Mouse (Mus musculus): ENCODE data around the gene Lmcd1.
"Not testable (repeated sequence)": the region's sequence is repeated elsewhere in the genome, so short reads cannot be mapped to it uniquely, and the experiment has no call there.

Gene Lmcd1

DNA sequence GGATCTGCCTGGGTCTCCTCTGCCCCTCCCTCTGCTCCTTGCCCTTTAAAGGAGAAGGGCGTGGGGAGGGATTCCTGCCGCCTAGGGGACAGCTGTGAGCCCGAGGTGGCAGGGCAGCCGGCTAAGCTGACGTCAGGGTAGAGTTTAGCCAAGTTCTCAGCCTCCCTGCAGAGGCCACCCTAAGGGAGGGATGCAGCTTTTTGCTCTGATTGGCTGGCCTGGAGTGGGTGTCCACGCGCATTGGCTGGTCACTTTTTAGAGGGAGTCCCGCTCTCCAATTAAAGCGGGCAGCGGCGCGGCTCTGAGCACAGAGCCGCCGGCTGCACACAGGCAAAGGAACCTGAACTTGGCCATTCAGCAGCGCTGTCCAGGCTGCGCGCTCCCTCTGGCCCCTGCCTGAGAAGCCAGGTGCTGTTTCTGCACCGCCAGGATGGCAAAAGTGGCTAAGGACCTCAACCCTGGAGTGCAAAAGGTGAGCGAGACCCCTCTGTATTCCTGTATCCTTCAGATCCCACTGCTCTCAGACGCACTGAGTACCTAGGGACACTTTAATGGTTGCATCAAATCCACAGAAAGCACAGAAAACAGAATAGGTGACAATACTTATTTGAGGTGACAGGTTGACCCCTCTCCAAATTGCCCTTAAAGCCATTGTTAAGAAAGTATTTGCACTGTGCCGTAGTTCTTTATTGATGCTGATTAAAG is at the start of gene Lmcd1:
Gene Lmcd1 (plus strand): TSS at position 258 of the 705 bp plus-strand sequence.
- DNase-seq (ENCODE audit: low read depth, low spot score) = peak; percentile 77

DNA sequence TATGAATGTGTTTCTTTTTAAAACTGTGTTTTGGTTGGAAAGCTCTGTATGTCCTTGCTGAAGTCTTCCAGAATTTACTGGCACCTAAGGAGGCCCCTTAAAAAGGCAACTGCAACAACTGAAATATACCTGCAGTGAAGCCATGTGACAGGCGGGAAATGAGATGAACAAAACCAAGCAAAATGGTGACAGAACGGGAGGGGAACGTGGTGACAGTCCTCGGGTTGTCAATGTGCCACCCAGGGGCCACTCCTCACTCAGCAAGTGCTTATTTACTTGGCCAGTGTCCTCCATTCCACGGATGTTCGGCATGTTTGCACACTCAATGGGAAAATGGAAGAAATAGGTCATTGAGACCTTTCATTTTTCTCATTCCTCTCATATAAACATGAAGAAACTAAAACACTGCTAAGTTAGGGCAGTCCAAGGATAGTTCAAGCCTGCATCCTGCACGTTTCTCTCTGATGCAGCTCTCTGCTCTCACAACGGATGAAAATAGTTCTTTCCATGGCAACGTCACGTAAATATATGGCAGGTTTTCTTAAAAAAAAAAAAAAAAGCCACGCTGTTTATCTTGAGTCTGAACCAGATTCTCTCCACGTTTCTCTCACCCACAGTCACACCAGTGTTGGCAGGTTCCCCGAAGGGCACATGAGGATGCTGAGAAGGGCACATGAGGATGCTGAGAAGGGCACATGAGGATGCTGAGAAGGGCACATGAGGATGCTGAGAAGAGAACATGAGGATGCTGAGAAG is 49.5 kb upstream of the Lmcd1 start:
- DNase-seq (ENCODE audit: low read depth, low spot score) = no peak

DNA sequence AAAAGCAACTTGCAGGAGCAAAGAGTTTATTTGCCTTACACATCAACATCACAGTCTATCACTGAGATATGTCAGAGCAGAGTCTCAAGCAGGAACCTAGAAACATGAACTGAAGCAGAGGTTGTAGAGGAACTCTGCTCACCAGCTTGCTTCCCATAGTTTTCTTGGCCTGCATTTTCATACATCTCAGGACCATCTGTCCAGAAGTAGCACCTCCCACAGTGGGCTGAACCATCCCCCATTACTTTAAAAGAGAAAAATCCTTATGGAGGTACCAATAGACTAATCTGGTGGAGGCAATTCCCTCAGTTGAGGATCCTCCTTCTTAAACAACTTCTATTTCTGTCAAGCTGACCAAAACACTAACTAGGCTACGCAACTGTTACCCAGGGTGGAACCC is 36.8 kb upstream of the Lmcd1 start:
- DNase-seq (ENCODE audit: low read depth, low spot score) = no peak

DNA sequence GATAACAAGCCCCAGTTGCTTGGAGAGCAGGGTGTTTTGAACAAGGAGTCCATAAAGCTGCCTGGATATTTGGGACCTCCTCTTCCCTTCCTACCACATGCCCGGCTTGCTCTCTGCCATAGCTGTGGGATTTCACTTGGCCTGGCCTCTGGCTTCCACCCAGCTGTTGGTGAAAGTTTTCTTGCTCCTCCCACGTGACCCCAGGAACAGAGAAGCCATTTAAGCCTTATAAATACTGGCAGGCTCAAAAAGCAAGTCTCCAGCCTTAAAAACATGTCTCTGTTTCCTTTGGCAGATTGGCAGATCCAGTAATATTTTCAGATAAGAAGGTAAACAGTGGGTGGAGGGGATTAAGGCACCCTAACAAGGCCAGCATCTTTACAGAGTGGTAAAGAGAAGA is 31.3 kb upstream of the Lmcd1 start:
- no peak for DNase-seq (ENCODE audit: low read depth, low spot score)

DNA sequence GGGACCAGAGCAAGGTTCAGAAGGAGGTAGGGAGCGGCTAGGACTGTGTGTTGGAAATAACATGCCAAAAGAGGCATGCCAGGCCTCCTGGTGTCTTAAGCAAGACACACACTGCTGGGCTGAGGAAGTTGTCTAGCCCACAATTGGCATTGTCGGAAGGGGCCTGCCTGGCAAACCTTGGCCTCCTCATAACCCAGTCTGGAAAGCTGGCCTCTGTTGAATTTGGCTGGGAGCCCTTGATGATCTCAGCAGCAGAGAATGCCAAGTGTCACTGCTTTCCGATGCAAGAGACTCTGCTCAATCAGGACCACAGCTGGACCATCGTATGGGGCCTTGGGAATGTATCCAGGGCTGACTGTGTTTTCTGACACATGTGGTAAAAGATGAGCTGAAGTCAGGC is 27.9 kb upstream of the Lmcd1 start:
- no peak for DNase-seq (ENCODE audit: low read depth, low spot score)

DNA sequence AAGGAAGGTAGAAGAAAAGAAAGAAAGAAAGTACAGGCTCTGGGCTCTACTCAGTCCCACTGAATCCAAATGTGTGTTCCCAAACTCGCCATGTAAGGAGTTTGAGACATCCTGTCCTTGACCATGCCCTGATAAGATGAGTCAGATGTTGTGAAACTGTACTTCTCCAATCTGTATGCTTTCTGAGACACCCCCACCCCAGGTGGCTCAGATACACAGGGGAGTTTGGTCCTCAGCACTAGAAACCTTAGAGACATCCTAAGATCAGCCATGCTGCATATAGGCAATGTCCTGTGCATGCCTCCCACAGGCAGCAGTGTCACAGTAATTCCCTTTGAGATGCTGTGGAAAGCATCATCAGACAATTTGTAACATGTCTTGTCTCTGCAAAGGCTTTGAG is 26.9 kb upstream of the Lmcd1 start:
- no peak for DNase-seq (ENCODE audit: low read depth, low spot score)

DNA sequence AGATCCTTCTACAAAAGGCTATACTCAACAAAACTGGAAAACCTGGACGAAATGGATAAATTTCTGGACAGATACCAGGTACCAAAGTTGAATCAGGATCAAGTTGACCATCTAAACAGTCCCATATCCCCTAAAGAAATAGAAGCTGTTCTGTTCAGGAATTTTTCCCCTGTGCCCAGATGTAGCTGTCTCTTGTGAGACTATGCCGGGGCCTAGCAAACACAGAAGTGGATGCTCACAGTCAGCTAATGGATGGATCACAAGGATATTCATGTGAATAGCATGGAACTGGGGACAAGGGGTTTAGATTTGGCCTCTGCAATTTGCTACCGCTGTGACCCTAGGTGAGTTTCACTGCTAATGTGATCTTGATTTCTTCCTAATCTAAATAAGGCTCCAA is 19.6 kb upstream of the Lmcd1 start:
- not testable (repeated sequence) for DNase-seq (ENCODE audit: low read depth, low spot score)

DNA sequence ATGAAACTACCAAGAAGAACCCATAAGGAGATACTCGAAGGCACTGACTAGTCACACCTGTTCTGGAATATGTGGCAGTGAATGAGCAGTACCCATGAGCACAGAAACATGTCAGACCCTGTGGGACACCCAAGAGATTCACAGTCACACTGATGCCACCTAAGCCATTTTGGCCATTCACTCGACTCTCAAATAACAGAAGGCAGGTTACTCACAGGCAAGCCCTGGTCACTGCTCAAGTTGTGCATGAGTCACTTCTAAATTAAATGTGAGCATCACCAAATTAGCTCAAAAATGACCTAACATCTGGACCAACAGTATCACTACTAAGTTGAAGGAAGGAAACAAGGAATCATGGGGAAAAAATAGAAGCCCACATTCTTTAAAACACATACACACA is 18.6 kb upstream of the Lmcd1 start:
- no peak for DNase-seq (ENCODE audit: low read depth, low spot score)

DNA sequence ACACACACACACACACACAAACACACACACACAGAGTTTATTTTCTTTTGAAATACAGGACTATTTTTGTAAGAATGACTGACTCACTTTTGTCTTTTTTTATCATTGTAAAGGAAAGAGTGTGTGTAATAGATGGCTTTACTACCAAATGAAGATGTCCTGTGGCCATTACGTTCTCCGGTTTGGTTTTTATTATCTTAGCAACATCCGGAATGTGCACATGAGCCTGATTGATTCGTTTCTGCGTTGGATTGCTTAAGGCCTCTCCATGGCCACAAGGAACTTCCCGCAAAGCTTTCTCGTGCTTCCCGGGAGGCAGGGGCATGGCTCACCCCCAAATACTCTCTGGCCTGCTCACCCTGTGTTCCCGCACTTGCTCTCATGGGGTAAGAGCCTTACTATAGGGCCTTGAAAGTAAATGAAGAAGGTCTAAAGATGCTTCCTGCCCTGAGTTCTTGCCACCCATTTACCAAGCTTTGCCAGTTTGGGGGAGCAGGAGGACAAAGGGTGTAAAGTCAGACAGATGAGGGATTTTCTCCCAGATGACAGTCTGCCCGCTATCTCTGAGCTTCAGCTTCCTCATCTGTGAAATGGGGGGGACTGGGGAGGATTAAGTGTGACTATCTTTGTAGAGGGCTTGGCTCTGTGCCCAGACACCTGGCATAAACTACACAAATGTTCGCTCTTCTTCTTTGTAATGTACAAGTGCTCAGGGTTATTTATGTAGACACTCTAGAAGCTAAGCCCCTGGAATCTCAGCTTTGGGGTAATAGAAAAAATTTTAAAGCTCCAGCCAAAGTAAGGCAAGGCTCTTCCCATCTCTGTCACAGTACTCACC is 18.0 kb upstream of the Lmcd1 start:
- DNase-seq (ENCODE audit: low read depth, low spot score) = no peak

DNA sequence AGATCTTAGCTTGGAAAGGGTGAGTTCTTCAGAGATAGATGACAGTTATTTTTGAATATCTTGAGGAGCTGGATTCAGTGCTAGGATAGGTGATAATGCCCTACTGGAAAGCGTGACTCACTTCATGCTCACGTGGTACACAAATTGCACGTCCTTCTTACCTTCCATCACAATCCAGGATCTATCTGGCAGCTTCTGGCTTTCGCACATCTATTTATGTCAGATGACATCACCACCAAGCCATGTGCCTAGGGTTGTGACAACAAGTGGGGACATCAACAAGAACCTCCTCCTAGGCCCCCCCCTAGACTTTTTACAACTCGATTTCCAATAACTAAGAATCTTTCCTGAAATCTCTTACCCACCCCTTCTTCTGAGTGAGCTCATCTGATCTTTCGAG is 17.0 kb upstream of the Lmcd1 start:
- DNase-seq (ENCODE audit: low read depth, low spot score) = no peak

DNA sequence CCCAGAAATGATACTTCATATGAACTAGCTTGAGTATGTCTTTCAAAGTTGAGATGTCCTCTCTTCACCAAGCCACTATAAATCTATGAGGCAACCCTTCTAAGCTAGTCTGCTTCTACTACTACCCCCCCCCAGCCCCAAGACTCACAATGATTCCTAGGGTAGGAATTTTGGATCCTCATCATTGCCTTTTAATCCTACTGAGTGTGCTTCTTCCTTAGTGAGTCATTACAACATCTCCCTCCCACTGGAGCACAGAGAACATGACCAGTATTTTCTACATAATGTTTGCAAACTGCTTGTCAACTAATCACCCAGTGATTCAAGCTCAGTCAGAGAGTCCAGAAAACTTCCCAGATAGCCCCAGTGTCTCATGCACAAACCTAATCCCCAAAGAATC is 12.5 kb upstream of the Lmcd1 start:
- no peak for DNase-seq (ENCODE audit: low read depth, low spot score)

DNA sequence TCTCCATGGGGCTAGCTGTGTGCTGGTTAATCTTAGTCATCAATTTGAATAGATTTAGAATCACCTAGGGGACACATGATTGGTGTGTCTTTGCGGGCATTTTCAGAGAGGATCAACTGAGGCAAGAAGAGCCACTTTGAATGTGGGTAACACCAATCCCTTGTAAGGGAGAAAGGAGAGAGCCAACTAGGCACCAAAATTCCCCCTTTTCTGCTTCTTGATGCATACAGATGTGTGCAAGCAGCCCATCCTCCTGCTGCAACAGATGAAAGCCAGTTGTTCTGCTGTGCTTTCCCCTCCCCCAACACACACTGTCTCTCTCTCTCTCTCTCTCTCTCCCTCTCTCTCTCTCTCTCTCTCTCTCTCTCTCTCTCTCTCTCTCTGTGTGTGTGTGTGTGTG is 9.2 kb upstream of the Lmcd1 start:
- DNase-seq (ENCODE audit: low read depth, low spot score) = no peak

DNA sequence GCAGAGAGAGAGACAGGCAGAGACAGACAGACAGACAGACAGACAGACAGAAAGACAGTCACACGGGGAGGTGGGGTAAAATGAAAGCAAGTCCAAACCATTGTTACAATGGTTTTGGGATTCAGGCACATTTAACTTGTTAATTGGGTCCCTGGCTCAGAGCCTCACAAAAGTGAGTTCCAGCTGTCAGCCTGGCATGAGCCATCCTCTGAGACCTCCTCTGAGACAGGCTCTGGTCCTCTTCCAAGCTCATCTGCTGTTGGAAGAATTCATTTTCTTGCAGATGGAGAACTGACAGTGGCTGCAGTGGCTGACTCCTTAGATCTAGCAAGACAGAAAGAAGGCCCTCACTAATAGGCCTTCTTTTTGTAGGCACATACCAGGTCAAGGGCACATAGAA is 6.9 kb upstream of the Lmcd1 start:
- no peak for DNase-seq (ENCODE audit: low read depth, low spot score)

DNA sequence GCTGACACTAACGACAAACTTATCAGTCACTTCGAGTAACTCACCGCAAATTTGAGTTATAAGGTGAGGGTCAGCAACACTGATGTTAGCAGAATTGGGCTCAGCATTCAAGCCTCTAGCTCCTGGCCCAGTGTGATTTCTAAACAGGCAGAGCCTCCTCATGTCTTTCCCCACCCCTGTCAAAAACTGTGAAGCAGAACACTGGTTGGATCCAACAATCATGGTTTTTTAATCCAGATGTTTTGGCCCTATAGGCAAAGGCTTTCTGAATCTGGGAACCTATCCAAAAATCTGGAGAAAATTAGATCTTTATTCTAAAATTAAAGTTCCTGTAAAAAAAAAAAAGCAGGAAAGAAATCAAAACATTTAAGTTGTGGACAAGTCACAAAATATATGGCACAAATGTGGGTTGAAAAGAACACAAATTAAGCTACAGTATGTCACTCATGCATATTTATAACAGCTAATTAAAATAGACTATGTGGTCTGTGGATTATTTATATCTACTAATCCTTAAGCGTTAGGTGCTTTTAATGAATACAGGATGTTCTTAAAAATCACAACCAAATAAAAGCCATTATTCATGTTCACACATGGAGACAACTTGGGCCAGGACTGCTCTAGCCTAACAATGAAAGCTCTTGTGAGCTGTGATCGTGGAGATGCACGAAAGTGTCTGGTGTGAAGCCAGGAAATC is 5.7 kb upstream of the Lmcd1 start:
- no peak for DNase-seq (ENCODE audit: low read depth, low spot score)

DNA sequence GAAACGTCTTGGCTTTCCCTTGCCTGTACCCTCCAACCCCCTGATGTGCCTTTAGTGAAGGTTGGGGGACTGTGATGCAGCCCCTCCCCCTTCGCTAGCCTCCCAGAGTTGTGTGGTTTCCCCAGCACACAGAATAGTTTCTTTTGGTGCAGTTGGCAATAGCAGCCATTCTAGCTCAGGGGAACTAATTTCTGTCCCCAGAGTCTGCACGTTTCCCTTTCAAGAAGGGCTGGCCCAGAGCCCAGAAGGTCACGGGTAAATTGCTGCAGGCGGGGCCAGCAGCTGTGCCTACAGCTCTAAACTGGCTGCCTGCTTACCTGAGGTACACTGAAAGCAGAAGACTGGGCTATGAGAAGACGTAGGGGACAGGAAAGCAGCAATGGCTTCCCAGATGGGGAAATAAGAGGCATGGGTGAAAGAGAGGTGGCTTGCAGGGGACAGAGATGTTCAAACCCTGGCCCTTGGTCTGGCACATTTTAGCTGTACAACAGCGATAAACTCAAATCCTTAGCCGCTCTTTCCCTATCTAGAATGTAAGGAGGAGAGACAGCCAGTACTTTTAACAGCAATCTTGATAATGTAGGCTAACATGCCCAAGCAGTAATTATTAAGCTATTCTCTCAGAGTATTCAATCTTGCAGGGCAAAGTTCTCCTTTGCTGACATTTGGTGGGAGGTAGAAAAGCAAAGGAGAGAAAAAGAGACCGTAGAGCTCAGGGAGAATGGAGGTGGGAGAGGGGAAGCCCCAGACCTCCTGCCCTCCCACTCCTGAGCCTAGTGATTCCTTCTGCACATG is 900 bp downstream of the Lmcd1 start:
- DNase-seq (ENCODE audit: low read depth, low spot score) = no peak

DNA sequence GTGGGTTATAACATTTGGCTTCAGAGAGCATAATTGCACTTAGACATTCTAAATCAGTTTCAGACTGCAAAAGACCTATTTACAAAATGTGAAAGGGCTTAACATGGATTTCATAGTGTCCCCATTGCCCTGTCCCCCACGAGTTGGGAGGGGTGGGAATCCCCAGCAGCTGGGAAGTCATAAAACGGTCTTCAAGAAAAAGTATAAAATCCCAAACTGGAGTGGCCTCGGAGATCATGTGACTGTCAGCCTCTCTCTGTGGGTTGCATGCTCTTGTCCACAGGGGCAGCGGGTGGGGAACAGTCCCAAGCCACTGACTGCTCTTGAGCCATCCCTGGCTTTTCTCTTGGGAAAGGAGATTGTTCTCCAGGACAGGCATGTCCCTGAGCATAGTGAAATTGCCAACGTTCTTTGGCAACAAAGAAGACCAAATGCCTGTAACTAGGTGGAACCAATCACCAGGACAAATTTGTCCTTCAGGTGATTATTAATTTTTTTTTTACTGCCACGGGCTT is 2.2 kb downstream of the Lmcd1 start:
- DNase-seq (ENCODE audit: low read depth, low spot score) = no peak

DNA sequence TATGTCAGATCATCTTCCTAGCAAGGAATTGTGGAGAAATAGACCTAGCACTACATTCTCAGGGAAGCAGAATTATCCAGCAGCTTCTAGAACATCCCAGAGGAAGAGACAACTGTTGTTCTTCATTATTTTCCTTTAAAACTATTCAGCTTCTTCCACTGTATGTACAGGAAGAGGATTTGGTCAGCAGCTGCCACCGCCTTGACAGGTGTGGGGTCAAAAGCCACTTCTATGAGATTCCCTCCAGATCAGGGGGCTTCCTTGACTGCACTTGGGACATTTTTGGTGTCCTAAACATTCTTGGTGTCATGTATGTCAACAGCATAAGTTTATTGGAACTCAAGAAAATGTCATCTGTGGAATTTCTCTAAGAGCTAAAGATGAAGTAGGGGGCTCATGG is 5.2 kb downstream of the Lmcd1 start:
- DNase-seq (ENCODE audit: low read depth, low spot score) = no peak

DNA sequence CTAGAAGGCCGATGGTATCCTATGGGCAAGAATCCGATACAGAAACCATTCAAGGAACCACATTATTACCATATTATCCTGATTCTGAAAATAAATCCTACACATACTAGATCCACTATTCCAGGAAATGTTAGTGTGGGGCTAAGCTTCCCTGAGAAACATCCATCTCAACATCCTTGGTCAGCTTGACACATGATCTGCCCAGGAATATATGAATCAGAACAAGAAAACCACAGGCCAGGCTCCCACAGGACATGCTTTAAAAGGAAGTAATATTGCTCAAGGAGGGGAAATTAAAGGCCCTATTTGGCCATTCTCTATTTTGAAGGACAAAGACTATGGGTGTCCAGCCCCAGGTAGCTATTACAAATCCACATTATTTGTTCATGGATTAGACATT is 6.6 kb downstream of the Lmcd1 start:
- no peak for DNase-seq (ENCODE audit: low read depth, low spot score)

DNA sequence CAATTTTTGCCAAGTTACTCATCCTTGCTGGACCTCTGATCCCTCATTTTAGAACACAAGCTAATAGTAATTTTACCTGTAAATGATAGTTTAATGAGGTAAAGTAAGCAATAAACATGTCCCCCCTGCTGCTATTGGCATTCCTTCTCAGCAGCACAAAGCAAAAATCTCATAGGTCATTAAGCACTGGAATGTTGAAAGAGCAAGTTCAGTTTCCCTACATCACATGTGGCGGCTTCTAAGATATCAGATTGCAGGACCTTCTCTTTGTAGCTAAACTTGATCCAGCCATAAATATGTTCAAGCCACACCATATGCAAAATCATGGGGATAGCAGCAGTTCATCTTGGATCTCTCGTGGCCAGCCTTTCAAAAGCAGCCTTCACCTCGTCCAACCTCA is 7.4 kb downstream of the Lmcd1 start:
- DNase-seq (ENCODE audit: low read depth, low spot score) = no peak

DNA sequence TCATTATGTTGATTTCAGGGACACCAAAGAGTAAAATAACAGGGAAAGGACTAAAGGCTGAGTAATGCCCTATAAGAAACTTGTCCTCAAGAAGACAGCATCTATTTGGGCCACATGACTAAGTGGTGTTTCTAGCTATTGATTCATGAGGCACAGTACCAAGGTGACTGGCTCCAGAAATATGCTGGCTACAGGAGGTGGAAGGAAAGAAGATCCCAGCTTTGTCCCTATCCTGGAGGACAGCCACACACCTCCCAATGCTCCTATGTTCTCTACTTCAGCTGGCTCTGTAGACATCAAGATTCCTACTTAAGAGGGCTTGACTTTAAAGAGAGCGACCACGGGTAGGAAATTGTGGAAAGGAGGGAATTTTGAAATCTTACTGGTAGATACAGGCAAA is 8.4 kb downstream of the Lmcd1 start:
- DNase-seq (ENCODE audit: low read depth, low spot score) = no peak

DNA sequence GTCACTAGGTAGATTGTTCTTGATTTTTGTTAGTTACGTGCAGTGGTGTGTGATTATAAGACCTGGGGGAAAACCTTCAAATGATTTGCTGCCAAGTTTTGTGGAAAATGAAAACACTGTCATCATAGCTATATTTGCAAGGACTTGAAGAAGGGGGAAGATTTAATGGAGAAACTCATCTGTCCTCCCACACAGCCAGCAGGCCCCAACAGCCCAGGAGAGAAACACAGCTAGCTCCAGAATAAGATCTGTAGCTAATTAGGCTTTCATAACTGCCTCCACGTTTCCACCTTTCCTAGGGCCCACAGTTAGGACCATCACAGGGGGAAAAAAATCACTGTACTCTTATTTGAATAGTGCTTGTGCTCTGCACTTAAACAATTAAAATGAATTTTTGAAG is 10.5 kb downstream of the Lmcd1 start:
- no peak for DNase-seq (ENCODE audit: low read depth, low spot score)

Measured in ES-CJ7 (cell line).